7 mouse cellular contexts compared by ENCODE assay signal in genomic region chr13:49020152-49020551, GRCm38 (mm10). TPM values are rescaled to one million over a fixed set of nuclear protein-coding genes. Genes with fewer than 3 reads are reported as not detected.
DNase-seq lines count a peak whose midpoint lies in the region; ATAC-seq and TF ChIP-seq lines count a peak whose summit lies in the region.

No protein-coding gene starts in this region.

- intact Hi-C loops in heart, postnatal 10 days (cut with DNase I): no loop called here
- intact Hi-C loops in left cerebral cortex, adult 2 months (cut with DNase I): no loop called here

- no peak for DNase-seq in lung, postnatal 0 days (ENCODE audit: low spot score)
- DNase-seq in lung, postnatal 4 days: no peak
- DNase-seq in embryonic facial prominence, embryonic 14.5 days (ENCODE audit: low spot score): peak; percentile 68
- DNase-seq in heart, postnatal 10 days: peak; percentile 34 to 36
- DNase-seq in retina, embryonic 14.5 days (ENCODE audit: low spot score): peak; percentile 75
- no peak for DNase-seq in urinary bladder, postnatal 36 days (ENCODE audit: low spot score in 2 of 2)
- DNase-seq in left cerebral cortex, adult 2 months (ENCODE audit: extremely low spot score in 1 of 2, low spot score in 2 of 2): no peak

- H3K36me3 ChIP-seq in lung, postnatal 0 days (ENCODE audit: insufficient read depth, low read length): no peaks in the 10 kb centered on the region
- no peaks in the 10 kb centered on the region for H3K36me3 ChIP-seq in embryonic facial prominence, embryonic 14.5 days (ENCODE audit: control insufficient read depth, insufficient read depth, low read length)

- H3K4me2 ChIP-seq in lung, postnatal 0 days (replicated peaks; ENCODE audit: low read depth, low read length): no peak overlapping the region
- no peak overlapping the region for H3K4me2 ChIP-seq in embryonic facial prominence, embryonic 14.5 days (ENCODE audit: low read depth, low read length)

- H3K4me3 ChIP-seq in lung, postnatal 0 days (ENCODE audit: low read depth, low read length): no peak overlapping the region
- no peak overlapping the region for H3K4me3 ChIP-seq in embryonic facial prominence, embryonic 14.5 days (ENCODE audit: low read depth, low read length)
- H3K4me3 ChIP-seq in left cerebral cortex, adult 2 months: no peak overlapping the region

- peaks cover 10% of the 10 kb centered on the region; the same call in 1 of the 2 replicates for H3K4me1 ChIP-seq in lung, postnatal 0 days (ENCODE audit: insufficient read depth, low read depth, low read length)
- peaks cover 19% of the 10 kb centered on the region; the same call in 1 of the 2 replicates for H3K4me1 ChIP-seq in embryonic facial prominence, embryonic 14.5 days (ENCODE audit: control insufficient read depth, insufficient read depth, low read length)

- no peak overlapping the region for H3K27ac ChIP-seq in lung, postnatal 0 days (ENCODE audit: low read length)
- no peak overlapping the region for H3K27ac ChIP-seq in embryonic facial prominence, embryonic 14.5 days (replicated peaks; ENCODE audit: low read depth, low read length)
- H3K27ac ChIP-seq in left cerebral cortex, adult 2 months: no peak overlapping the region

- no peaks in the 10 kb centered on the region for H3K27me3 ChIP-seq in lung, postnatal 0 days (replicated peaks; ENCODE audit: insufficient read depth, low read length)
- H3K27me3 ChIP-seq in embryonic facial prominence, embryonic 14.5 days (replicated peaks; ENCODE audit: control insufficient read depth, insufficient read depth, low read length): no peaks in the 10 kb centered on the region

- no peak for TF ChIP-seq EP300 in lung, postnatal 0 days (IDR thresholded peaks at IDR 0.05)

- no peaks in the 10 kb centered on the region for H3K9me3 ChIP-seq in lung, postnatal 0 days (ENCODE audit: low read length)
- H3K9me3 ChIP-seq in embryonic facial prominence, embryonic 14.5 days (ENCODE audit: control insufficient read depth, low read length): peaks cover 6% of the 10 kb centered on the region; the same call in 1 of the 2 replicates

- peak; percentile 40 for ATAC-seq in lung, postnatal 0 days
- ATAC-seq in embryonic facial prominence, embryonic 14.5 days (ENCODE audit: low read depth): peak; percentile 34; the same call in 1 of the 2 replicates

- 52% methylated on average over 5 of the region's 5 CpGs for WGBS in lung, postnatal 0 days
- 57% methylated on average over 3 of the region's 5 CpGs for WGBS in embryonic facial prominence, embryonic 14.5 days

- H3K9ac ChIP-seq in lung, postnatal 0 days (replicated peaks; ENCODE audit: low read depth): no peak overlapping the region
- H3K9ac ChIP-seq in embryonic facial prominence, embryonic 14.5 days (ENCODE audit: low read depth, low read length): no peak overlapping the region

- no peak for TF ChIP-seq CTCF in lung, postnatal 0 days (IDR thresholded peaks at IDR 0.05)
- TF ChIP-seq CTCF in left cerebral cortex, adult 2 months (IDR thresholded peaks at IDR 0.05): no peak

RNA-seq across cellular contexts. Expression of gene Fam120a, which starts 52.3 kb away (rescaled TPM):
- polyA plus RNA-seq in lung, postnatal 0 days (2015; fragmentation: Nextera tagmentation; extraction: Ambion mirVana): 19.4 and 19.5 TPM in 2 replicates
- 38.3 and 39.7 TPM in 2 replicates for polyA plus RNA-seq in embryonic facial prominence, embryonic 14.5 days (2014; fragmentation: Nextera tagmentation; extraction: Ambion mirVana)
- total RNA-seq in heart, postnatal 10 days (2021): 100 to 1,000 TPM; 106 to 111 TPM
- total RNA-seq in left cerebral cortex, adult 2 months (2021): 100 to 1,000 TPM; 114 to 118 TPM

Comparison
In these comparisons a context has a peak if more than half of its experiments do, and no peak if none do; other contexts are left out.
1. DNase-seq: peak in embryonic facial prominence, embryonic 14.5 days (single experiment), heart, postnatal 10 days (2 of 2) and retina, embryonic 14.5 days (single experiment); none in lung, postnatal 0 days (single experiment), lung, postnatal 4 days (0 of 2), urinary bladder, postnatal 36 days (0 of 2) and left cerebral cortex, adult 2 months (0 of 2).